Mouse (Mus musculus) mouse embryonic stem cell (cell line): Measurements from ENCODE around the gene Coq7.

Source experiments
- in situ Hi-C, 2 experiments: fragments of 300-500 bp; cut with MboI; formaldehyde crosslinking; loops; 1 replicate in 1 of 2; 3 replicates in 1 of 2; pipeline ENCODE4 v1.14.3; 2019 to 2020; ENCODE audit warnings: low sequenced_read_pairs in 2 of 2, low pct_unique_long_range_greater_than_20kb in 1 of 2, mixed read lengths in 1 of 2; ENCODE audit not compliant: unreplicated experiment in 1 of 2

The Coq7 gene

GRCm38 (mm10) chr7:118499784-118500435 lies 33.2 kb downstream of the Coq7 start:
- in situ Hi-C loops, result no loop called here

- in situ Hi-C loops, result no loop called here
Measured at GRCm38 (mm10) chr7:118498984-118499783, 34.0 kb downstream of the Coq7 start.

GRCm38 (mm10) chr7:118494892-118495579 lies 38.1 kb downstream of the Coq7 start:
- in situ Hi-C loops, result no loop called here

- in situ Hi-C loops, result no loop called here
Measured at GRCm38 (mm10) chr7:118493892-118494291, 39.3 kb downstream of the Coq7 start.

- in situ Hi-C loops, result no loop called here
Measured at GRCm38 (mm10) chr7:118491431-118492147, 41.6 kb downstream of the Coq7 start, which contains the start of gene Itpripl2. Itpripl2 (minus strand) TSS chr7:118491975.

GRCm38 (mm10) chr7:118490666-118491430 lies 42.3 kb downstream of the Coq7 start:
- in situ Hi-C loops, result no loop called here

- in situ Hi-C loops, result no loop called here
Measured at GRCm38 (mm10) chr7:118489706-118490665, 43.2 kb downstream of the Coq7 start.

- in situ Hi-C loops, result no loop called here
Measured at GRCm38 (mm10) chr7:118488060-118488664, 45.0 kb downstream of the Coq7 start.

GRCm38 (mm10) chr7:118486917-118487316 lies 46.2 kb downstream of the Coq7 start:
- in situ Hi-C loops, result no loop called here

- in situ Hi-C loops, result no loop called here
Measured at GRCm38 (mm10) chr7:118483996-118484395, 49.2 kb downstream of the Coq7 start.

GRCm38 (mm10) chr7:118482001-118482400 lies 51.2 kb downstream of the Coq7 start:
- in situ Hi-C loops, result no loop called here

- in situ Hi-C loops, result no loop called here
Measured at GRCm38 (mm10) chr7:118481047-118481810, 51.9 kb downstream of the Coq7 start.

- in situ Hi-C loops, result no loop called here
Measured at GRCm38 (mm10) chr7:118480160-118480709, 52.9 kb downstream of the Coq7 start.

- in situ Hi-C loops, result no loop called here
Measured at GRCm38 (mm10) chr7:118478835-118479312, 54.3 kb downstream of the Coq7 start.

- in situ Hi-C loops, result no loop called here
Measured at GRCm38 (mm10) chr7:118476428-118476827, 56.7 kb downstream of the Coq7 start.
